Mouse (Mus musculus) adrenal gland, postnatal 10 days (tissue): ENCODE results near the gene Mat2a. TPM values are rescaled to one million over a fixed set of nuclear protein-coding genes. Genes with fewer than 3 reads are reported as not detected.
A peak's percentile ranks its signal among the peaks of the same experiment; 100 is the strongest.

Experiments used
- DNase-seq: peaks from one replicate; pipeline ENCODE4 v3.0.0; 2021; ENCODE audit warnings: mixed read lengths
- total RNA-seq, 2 experiments: library from RNA; stranded (reverse); gene quantifications; 2 replicates each; pipeline ENCODE4 v1.2.3; 2021

Gene Mat2a
- total RNA-seq, 2 experiments from 2014 or later: 225 to 245 TPM

DNA sequence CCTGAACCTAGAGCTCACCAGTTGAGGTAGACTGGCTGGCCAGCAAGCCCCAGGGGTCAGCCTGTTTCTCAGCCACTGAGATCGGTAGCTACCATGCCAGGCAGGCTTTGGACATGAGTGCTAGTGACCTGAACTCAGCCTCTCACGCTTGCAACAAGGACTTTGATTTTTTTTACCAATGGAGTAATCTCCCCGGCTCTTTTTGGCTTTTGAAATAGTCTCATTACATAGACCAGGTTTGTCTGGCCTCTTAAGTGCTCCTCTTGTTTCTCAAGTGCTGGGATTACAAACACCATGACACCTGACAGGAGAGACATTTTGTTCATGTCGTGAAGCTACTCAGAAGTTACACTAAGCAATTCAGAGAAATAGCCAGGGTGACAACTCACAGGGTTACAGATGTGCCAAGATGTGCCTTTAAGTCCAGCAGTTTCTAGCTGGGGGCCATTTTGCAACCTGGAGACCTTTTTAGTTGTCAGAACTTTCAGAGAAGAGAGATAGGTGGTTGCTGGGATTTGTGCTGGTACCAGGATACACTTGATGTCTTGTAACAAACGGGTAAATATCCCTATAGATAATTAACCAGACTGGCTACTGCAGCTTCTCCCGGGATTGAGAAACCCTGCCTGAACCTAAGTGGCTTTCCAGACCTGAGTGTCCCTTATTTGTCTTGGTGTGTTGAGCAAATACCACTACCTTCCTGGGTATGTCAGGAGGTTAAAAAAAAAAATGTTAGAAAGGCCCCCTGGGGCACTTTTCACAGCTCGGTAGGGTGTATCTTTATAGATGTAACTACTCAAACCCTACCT, 23.2 kb downstream of the Mat2a start:
- no peak for DNase-seq

DNA sequence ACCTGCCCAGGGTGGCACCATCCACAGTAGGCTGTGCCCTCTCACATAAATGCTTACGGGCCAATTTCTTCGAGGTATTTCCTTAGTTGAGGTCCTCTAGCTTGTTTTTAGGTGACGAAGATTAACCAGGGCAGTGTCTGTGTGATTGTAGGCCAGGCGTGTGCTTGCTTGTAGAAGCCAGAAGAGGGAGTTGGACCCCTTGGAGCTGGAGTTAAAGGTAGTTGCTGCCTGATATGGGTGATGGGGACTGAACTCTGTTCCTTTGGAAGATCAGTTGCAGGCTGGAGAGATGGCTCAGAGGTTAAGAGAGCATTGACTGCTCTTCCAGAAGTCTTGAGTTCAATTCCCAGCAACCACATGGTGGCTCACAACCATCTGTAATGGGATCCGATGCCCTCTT, 24.2 kb downstream of the Mat2a start:
- DNase-seq: no peak

DNA sequence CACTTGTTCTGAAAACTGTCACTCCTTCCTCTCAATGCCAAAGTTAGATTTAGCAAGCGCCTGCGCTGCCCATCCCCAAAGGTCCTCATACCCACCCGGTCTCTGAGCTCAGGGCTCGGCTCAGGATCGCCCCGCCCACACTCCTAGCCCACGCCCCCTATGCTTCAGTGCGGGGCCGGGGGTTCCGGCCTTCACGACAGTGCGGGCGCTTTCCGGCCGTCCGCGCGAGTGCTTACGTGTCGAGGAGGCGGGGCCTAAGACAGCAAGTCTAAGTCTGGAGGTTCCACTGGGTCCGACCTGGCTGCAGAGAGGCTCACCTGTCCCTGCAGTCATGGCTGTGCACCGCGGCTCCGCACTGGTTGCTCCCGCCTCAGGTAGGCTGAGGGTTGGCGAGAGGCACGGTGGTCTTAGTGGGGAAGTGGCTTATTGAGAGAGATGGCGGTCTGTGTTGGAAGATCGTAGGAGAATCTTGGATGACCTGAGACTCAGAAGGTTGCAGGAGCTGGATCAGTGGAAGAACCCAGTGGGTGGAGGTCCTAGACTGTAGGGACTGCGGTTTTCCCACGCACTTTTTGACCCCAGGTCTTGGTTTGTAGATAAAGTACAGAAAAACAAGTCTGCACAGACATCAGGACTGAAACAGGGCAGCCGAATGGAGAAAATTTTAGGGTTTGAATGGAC, 25.1 kb downstream of the Mat2a start, which contains the start of gene Ggcx:
Ggcx (plus strand) TSS at position 233 of the 681 bp plus-strand sequence.
- peak; percentile 97 for DNase-seq

DNA sequence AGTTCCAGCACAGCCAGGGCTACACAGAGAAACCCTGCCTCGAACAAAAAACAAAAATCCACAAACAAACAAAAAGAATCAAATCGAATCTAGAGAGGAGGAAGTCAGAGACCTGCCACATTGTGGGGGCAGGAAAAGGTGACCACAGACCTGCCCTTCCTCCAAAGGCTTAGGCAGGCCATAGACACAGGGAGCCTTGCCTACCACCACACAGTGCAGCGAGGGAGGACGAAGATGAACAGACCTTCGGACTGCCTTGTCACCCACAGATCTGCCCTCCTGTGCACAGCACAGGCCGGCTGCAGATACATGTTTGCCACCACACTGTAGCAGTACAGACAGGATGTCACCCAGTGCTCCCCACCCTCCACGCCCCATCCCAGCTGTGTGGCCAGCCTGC, 28.8 kb downstream of the Mat2a start:
- DNase-seq: no peak

DNA sequence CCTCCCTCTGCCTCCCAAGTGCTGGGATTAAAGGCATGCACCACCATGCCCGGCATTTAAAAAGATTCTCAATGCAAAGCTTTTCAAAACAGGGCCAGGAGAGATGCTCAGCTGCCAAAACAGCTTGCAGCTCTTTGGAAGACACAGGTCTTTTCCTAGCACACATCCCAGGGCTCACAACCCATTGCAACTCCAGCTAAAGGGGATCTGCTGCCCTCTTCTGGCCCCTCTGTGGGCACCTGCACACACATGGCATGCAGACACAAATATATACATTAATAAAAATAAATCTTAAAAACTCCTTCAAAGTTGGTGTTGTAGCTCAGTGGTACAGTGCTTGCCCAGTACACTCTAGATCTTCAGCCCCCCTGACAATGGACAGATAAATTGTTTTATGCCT, 29.4 kb downstream of the Mat2a start:
- DNase-seq: no peak

DNA sequence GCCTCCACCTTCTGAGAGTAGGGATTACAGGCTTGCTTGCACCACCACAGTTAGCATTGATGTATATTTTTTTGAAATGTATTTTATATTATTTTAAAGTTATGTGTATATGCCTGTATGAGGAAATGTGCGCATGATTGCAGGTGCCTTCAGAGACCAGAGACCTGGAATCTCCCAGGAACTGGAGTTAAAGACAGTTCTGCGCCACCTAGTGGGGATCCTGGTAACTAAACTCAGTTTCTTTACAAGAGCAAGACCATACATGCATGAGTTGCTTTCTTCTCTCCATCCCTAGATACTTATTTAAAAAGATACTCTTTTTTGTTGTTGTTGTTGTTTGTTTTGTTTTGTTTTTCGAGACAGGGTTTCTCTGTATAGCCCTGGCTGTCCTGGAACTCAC, 29.8 kb downstream of the Mat2a start:
- DNase-seq: peak; percentile 79

DNA sequence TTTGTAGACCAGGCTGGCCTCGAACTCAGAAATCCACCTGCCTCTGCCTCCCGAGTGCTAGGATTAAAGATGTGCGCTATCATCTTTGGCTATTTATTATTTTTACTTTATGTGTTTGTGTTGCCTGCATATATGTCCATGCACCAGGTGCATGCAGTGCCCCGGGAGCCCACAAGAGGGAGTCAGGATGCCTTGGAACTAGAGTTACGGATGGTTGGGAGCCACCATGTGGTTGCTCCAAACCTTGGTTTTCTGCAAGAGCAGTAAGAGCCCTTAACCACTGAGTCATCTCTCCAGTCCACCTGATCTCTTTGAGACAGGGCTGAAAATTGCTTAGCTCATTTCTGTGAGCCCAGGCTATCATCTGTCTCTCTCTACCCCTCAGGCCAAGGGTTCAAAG, 32.2 kb downstream of the Mat2a start:
- peak; percentile 92 for DNase-seq

DNA sequence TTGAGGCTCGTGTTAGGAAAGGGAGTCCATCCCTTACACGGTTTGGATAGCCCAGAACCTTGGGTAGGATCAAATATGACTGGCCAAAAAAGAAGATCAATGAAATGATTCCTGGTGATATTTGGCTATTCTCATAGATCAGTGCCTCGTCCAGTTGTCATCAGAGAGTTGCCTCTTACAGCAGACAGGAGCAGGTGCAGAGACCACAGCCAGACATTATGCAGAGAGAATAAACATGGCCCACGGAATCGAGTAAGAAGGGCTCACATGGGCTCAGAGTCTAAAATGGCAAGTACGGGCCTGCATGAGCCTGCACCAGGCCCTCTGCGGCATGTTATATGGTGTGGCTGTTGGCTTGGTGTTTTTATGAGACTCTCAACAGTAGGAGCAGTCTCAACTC, 34.0 kb downstream of the Mat2a start:
- no peak for DNase-seq

DNA sequence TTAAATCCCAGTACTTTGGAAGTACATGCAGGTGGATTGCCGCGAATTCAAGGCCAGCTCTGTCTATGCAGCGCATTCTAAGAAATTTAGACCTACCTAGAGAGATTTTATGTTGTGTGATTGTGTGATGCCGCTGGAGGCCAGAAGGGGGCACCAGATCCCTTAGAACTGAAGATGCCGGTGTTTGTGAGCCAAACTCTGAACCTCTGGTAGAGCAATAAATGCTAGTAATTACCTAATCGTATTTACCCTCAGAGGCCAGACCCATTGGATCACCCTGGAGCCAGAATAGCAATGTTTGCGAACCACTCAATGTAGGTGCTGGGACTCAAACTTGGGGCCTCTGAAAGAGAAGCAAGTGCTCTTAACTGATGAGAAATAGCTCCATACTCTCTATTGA, 37.5 kb downstream of the Mat2a start:
- peak; percentile 85 for DNase-seq

DNA sequence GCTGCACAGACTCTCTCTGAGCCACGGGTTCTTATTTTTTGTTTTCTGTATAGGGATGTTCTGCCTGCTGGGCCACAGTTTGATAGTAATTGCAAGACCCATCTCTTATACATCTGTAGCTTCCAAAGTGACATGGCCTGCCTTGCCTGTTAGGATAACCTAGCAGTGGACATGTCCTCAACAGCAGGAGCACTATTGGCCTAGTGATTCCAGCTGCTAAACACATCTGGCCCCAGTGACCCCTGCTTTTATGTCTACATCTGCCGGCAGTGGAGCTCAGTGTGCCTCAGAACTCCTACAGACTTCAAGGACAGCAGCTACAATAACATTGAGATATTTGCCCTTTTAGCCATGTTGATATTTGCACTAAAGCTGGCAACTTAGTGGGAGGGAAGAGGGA, 39.4 kb downstream of the Mat2a start:
- DNase-seq: no peak

DNA sequence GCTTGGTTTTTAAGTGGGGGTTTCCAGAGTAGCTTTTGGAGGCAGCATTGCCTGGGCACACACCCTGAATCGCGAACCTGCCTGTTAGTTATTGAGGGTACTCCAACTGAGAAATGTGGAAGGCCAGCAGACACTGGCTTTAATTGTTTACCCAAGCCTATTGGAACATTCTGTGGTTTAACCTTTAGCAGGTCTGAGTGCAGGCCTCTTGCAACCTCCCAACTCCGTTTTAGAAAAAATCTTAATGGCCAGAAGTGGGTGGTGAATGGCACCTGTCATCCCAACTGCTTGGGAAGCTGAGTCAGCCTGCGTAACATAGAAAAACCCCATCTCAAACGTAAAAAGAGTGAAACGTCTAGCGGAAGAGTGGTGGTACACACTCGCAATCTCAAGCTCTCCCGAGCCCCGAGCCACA, 42.5 kb downstream of the Mat2a start:
- DNase-seq: no peak

DNA sequence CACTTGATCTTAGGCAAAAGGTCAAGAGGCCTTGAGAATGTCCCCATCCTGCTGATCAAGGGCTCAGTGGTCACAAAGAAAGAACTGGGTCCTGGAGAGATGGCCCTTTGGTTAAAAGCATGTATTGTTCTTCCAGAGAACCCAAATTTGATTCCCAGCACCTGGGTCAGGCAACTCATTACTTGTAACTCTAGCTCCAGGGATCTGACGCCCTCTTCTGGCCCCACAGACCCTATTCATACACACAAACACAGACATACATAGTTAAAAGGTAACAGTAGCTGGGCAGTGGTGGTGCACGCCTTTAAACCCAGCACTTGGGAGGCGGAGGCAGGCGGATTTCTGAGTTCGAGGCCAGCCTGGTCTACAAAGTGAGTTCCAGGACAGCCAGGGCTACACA, 47.0 kb downstream of the Mat2a start:
- DNase-seq: no peak

DNA sequence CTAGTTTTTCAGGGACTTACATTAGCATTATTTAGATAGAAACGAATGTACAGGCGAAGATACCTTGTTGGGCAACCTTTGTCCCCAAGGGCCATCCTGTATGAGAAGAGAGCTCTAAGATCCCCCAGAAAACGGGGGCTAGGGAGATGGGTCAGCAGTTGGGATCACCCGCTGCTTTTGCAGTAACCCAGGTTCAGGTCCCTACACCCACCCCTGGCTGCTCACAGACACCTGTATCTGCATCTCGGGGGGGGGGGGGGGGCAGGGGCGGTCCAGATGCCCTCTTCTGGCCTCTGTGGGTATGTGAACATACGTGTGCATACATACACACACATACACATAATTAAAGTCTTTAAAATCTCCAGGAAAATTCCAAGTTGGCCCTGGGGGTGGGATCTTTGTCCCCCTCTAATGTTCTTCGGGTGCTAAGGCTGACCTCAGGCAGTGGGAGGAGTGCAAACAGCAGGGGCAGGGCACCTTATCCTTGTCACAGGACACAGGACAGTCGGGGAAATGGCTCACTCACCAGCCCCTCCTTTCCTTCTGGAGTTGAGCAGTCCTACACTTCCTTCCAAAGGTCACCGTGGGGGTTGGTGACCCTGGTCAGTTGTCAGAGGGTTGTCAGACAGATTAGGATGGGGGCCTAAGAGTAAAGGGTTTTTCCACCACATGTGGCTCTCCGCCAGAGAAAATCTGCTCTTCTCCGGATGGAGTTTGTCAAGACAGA, 48.4 kb downstream of the Mat2a start:
- peak; percentile 79 for DNase-seq

DNA sequence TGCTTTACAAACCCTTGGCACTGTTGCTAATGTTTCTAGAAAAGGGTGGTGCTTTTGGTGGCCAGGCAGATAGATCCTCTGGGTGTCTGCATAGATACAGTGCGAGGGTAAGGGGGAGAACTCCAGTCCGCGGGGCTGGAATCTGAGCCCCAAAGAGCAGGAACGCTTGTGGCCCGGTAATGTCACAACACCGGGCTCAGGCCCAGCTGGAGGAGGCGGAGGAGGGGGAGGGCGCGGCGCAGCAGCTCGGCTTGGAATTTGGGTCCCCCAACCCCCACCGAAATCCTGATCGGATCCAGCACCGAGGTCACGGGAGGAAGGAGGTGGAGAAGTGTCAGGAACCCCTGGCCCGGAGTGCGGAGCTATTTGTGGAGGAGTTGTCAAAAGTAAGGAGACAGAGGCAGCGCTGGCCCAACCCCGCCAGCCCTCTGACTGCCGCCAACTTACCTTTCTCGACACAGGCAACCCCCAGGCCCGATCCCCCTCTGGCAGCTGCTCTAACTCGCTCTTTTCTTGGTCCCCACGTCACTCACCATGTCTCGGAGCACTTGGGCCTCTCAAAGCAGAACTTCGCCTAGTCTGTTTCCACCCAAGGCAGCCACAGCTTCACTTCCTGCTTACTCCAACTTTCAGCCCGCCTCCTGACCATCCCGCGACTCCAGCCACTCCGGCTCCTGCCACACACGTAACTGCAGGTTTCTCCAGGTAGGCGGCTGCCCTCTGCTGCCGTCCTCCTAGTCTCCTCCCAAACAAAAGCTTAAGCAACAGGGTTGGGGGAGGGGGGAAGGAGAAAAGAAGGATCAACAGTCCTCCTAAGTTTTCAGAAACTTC, 49.2 kb downstream of the Mat2a start, which contains the start of gene Vamp8:
Vamp8 (minus strand) TSS at position 763 of the 831 bp plus-strand sequence.
- DNase-seq: peak; percentile 90

DNA sequence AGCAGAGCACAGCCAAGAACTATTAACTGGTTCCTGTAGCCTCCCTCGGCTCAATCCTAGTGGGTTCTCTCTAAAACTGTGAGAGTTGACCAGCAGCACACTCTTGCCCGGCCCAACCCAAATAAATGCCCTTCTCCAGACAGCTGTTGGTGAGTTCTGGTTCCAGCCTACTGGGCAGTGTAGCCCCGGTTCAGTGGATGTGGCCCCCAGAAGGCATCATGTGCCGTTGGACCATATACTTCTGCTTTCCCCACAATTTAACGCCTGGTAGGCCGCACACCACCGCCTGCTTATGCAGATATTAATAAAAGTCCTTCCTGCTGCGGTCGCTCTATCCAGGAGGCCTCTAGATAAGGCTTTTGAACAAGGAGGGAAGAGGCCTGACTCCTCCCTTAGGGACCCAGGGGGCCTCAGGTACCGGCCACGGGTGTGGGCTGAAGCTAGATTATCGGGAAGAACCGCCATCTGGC, 49.9 kb downstream of the Mat2a start:
- DNase-seq: peak; percentile 58

DNA sequence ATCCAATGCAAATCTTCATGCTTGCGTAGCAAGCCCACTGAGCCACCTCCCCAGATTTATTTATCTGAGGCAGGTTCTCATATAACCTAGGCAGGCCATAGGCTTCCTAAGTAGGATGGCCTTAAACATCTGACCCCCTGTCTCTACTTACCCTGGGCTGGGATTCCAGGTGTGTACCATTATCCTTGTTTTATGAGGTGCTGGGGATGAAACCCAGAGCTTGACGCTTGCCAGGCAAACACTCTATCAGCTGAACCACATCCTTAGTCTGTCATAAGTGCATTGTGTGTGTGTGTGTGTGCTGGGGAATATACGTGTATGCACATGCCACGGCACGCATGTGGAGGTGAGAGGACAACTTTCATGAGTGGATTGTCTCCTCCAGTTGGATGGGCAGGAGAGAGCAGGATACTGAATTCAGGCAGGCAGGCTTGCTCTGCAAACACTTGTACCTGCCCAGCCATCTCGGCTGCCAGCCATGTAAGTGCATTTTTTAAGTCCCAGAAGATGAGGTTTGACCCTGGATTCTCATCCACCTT, 50.5 kb downstream of the Mat2a start:
- no peak for DNase-seq

DNA sequence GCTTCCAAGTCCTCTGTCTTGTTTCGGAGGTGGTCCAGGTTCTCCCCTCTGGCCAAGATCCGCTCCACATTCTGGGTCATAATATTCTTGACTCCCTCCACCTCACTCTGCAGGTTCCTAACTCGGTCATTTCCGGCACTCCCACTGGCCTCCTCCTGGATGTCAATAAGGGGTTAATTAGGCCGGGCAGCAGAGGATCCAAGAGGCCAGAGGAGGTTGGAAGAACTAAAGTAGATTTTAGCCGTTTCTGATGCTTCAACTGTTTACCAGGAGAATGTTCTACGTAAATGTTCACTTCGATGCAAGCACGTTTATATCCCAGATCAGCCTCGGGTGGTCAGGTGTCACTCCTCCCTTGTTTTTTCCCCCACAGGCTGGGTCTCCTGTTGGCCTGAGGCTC, 51.1 kb downstream of the Mat2a start:
- no peak for DNase-seq

DNA sequence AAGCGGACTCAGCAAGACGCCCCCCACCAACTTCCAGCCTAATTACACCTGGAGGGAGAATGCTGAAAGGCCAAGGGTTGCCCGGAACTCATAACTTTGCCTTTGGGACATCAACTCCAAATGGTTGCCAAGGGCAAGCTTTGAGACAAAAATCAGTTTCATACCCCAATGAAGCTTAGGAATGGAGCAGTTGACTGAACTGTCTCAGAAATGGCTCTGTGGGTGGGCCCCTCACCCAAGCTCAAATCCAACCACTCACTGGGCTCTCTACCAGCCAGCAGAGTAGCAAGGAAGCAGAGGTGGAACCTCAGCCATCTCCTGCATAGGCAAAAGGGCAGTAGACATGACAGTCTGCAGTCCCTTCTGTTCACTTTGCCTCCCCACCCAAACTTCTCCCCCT, 51.5 kb downstream of the Mat2a start:
- DNase-seq: no peak

DNA sequence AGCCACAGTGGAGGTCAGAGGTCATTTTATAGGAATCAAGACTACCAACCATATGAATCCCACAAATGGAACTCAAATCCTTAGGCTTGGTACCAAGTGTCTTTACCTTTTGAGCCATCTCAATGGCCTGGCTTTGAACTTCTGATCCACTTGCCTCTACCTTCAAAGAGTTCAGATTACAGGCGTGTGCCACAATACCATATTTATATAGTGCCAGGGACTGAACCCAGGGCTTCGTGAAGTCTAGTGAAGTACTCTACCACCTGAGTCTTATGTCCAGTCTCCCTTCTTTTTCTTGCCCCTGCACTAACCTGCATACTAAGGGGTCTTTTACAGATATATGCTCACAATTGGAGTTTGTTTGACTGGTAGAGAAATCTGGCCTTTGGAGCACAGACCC, 52.8 kb downstream of the Mat2a start:
- no peak for DNase-seq

DNA sequence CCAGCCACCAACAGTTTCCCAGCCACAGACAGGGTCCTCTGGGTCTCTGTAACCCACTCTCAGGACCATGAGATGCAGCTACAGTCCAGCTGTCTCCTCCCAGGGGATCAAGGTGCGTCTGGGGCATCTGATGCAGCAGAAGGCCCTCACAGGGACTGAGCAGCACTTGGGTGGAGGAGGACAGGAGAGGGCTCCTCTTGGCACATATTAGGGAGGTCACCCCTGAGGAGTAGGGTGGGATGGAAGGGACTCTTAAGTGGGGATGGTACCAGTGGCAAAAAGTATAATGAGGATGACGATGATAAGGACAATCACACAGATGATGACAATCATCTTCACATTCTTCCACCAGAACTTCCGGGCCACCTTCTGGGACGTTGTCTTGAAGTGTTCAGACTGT, 54.1 kb downstream of the Mat2a start:
- DNase-seq: no peak

DNA sequence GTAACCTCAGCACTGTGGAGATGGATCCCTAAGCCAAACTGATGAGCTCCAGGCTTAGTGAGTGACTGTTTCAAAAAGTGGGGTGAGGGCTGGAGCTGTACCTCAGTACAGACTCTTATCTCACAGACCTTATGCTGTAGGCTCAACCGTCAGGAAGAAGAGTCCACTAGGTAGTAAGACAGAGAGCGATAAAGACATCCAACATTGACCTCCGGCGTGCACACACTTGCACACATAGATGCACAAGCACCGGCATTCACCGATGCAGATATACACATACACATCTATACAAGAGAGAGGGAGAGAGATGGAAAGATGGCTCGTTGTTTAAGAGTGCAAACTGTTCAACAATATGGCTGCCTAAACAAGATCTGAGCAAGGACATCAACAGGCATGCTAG, 55.4 kb downstream of the Mat2a start:
- no peak for DNase-seq
